Mouse (Mus musculus): ENCODE data around the gene Ifi35. TPM values are rescaled to one million over a fixed set of nuclear protein-coding genes. Genes with fewer than 3 reads are reported as not detected.
"Not testable (repeated sequence)": the region's sequence is repeated elsewhere in the genome, so short reads cannot be mapped to it uniquely, and the experiment has no call there.

Gene Ifi35
- polyA plus RNA-seq, 2 experiments from 2014 or later: 148 to 179 TPM

DNA sequence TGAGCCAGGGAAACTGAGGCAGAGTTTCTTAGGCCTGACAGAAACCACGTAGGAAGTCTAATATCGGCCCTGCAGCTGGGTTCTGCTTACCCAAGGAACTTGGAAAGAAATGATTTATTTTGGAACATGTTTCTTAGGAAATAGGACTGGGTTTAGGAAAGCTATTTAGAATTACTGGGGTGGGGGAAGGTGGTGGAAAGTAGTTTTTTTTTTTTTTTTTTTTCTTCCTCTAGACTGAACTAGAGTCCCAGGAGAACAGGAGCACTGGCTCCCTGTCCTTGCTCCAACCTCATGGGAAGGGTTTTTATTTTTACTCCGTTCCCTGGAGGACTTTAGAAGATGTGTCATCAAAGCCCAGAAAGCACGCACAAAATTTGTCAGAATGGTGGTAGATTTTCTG is 20.9 kb downstream of the Ifi35 start:
- no peak for ATAC-seq

DNA sequence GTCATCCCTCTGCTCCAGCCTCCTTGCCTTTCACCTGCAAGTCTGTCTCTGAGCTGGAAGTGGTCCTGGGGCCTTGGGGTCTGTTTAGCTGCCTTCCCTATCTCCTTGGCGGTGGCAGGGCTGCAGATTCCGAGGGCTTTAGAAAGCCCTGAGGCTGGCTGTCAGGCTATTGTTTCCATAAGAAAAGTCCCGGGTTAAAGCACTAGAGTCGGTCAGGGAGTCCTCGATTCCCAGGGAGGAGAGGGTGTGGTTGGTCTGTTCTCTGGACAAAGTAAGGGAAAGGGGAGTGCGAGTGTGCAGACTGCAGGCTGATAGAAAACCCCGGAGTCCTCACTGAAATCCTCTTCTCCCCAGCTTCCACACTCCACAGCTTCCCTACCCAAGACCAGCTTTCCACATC is 22.0 kb downstream of the Ifi35 start:
- no peak for ATAC-seq

- ATAC-seq: no peak
Measured at GRCm38 (mm10) chr11:101471926-101472325, 23.7 kb downstream of the Ifi35 start.

DNA sequence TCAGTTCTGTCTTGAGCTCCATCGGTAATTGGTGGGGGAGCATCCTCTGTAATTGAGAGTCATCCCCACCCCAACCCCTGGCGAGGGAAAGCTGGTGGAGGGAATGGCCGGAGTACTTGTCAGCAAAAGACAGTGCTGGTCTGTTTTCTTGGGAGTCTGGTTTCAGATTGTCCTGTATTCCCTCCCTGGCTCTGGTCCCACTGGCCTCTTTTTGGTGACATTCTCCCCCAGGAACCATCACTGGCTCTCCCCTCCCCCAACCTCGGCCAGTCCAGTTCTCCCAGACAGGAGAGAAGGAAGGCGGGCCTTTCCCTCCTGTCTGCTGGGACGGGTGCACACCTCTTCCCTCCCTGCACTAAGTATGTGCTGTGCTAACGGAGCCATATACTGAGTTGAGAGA is 24.1 kb downstream of the Ifi35 start:
- no peak for ATAC-seq

GRCm38 (mm10) chr11:101473686-101474085 is 25.5 kb downstream of the Ifi35 start:
- ATAC-seq: not testable (repeated sequence)

GRCm38 (mm10) chr11:101474298-101474697 is 26.1 kb downstream of the Ifi35 start:
- no peak for ATAC-seq

DNA sequence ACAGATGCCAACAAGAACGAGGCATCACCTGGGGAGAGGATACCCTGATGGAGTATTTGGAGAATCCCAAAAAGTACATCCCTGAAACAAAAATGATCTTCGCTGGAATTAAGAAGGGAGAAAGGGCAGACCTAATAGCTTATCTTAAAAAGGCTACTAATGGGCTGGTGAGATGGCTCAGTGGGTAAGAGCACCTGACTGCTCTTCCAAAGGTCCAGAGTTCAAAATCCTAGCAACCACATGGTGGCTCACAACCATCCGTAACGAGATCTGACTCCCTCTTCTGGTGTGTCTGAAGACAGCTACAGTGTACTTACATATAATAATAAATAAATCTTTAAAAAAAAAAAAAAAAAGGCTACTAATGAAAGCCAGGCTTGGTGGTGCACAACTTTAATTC is 28.2 kb downstream of the Ifi35 start:
- not testable (repeated sequence) for ATAC-seq

DNA sequence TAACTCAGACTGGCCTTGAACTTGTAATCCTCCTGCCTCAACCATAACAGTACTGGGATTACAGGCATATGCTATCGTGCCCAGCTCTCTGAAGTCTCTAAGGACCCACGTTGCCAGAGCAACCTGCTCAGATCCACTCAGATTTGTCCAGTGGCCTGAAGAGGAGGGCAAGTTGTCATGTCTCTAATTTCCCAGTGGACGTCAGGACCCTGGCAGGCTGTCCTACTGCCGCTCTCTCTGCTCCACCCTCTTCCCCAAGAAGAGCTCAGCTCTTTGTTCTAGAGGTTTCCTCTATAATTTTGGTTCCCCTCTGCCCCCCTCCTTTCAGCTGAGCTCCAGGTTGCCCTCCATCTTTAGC is 29.0 kb downstream of the Ifi35 start:
- ATAC-seq: no peak

GRCm38 (mm10) chr11:101477552-101478211 is 29.5 kb downstream of the Ifi35 start:
- no peak for ATAC-seq

DNA sequence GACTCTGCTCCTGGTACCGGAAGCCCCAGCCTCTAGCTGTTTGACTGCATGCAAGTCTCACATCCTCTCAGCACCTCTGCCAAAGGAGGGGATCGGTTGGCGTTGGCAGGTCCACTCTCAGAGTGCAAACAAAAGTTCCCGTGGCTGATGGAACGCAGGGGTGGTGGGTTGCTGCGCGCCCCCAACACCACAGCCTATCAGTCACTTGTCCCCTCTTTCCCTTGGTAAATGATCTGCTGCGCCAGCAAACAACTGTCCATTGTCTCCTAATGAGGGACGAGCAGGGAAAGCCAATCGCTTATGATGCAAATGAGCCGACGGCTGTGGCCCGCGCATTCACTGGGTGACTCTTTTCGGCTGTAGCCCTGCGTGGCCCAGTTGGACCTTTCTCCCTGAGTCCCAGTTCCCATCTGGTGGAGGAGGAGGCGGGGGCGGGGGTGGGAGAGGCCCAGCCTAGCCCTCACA is 31.0 kb downstream of the Ifi35 start:
- ATAC-seq: no peak

- no peak for ATAC-seq
Measured at GRCm38 (mm10) chr11:101480912-101481311, 32.7 kb downstream of the Ifi35 start.

- ATAC-seq: no peak
Measured at GRCm38 (mm10) chr11:101483804-101484203, 35.6 kb downstream of the Ifi35 start.

DNA sequence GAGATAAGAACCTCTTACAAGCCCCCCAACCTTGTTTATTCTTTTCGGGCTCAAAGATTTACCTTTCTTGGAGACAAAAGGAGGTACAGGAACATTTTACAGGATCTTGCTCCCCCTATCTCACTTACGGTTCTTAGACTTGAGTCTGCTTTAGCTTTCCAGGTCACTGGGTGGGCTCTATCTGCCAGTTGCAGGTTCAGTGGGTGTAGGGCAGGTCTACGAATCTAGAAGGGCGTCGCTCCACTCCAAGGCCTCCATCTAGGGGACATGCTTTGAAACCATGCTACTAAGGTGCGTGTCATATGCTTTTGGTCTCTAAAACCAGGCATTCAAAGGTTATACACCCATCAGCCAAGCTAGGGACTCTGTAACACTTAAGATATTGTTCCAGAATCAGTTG is 36.0 kb downstream of the Ifi35 start:
- ATAC-seq: no peak

- no peak for ATAC-seq
Measured at GRCm38 (mm10) chr11:101484814-101485213, 36.6 kb downstream of the Ifi35 start.

GRCm38 (mm10) chr11:101485509-101486028 is 37.4 kb downstream of the Ifi35 start:
- no peak for ATAC-seq

GRCm38 (mm10) chr11:101486126-101486525 is 37.9 kb downstream of the Ifi35 start:
- ATAC-seq: no peak

- no peak for ATAC-seq
Measured at GRCm38 (mm10) chr11:101506269-101506780, 58.1 kb downstream of the Ifi35 start.

DNA sequence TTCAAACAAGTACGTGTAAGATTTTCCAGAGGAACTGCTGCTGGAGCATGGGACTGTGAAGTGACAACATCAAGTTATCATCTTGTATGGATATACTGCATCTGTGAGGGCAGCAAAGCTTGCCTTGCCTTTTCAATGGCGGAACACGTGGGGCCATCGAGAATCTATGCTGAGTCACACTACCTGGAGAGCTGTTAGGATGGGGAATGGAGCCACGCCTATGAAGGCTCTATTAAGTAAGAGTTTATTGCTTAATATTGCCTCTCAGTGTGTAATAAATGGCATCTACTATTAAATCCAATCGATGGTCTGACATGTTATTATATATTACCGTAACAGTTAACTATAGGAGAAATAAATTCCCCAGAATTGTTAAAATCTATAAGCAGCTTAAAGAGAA is 58.9 kb downstream of the Ifi35 start:
- no peak for ATAC-seq

Other genes starting within 250 kb of the Ifi35 start
- 10 to 100 TPM; 48.1 to 52.2 TPM for gene Ezh1, start 221.9 kb upstream of the Ifi35 start, polyA plus RNA-seq (2017; shearing (Covaris generic))
- not detected for gene Ramp2, start 202.4 kb upstream of the Ifi35 start, polyA plus RNA-seq (2017; shearing (Covaris generic))
- gene Vps25, start 194.7 kb upstream of the Ifi35 start, polyA plus RNA-seq (2017; shearing (Covaris generic)): 100 to 1,000 TPM; 122 to 153 TPM
- 1 to 10 TPM in 1 of 2 experiments, under 1 TPM in 1; 0.58 to 1.0 TPM for gene Wnk4, start 187.8 kb upstream of the Ifi35 start, polyA plus RNA-seq (2017; shearing (Covaris generic))
- gene Cntd1, start 169.4 kb upstream of the Ifi35 start, polyA plus RNA-seq (2017; shearing (Covaris generic)): 1 to 10 TPM in 1 of 2 experiments, not detected in 1; 1.0 TPM
- gene Coa3, start 169.3 kb upstream of the Ifi35 start, polyA plus RNA-seq (2017; shearing (Covaris generic)): 100 to 1,000 TPM; 109 to 144 TPM
- 10 to 100 TPM; 79.0 to 81.0 TPM for gene Becn1, start 146.1 kb upstream of the Ifi35 start, polyA plus RNA-seq (2017; shearing (Covaris generic))
- 10 to 100 TPM; 37.1 to 53.3 TPM for gene Psme3, start 132.2 kb upstream of the Ifi35 start, polyA plus RNA-seq (2017; shearing (Covaris generic))
- 1 to 10 TPM; 2.1 to 2.5 TPM for gene Aoc2, start 123.3 kb upstream of the Ifi35 start, polyA plus RNA-seq (2017; shearing (Covaris generic))
- gene Aoc3, start 117.8 kb upstream of the Ifi35 start, polyA plus RNA-seq (2017; shearing (Covaris generic)): not detected
- gene G6pc, start 80.8 kb upstream of the Ifi35 start, polyA plus RNA-seq (2017; shearing (Covaris generic)): not detected
- gene Aarsd1, start 30.8 kb upstream of the Ifi35 start, polyA plus RNA-seq (2017; shearing (Covaris generic)): 10 to 100 TPM; 33.5 to 42.6 TPM
- gene Gm27029, start 23.6 kb upstream of the Ifi35 start, polyA plus RNA-seq (2017; shearing (Covaris generic)): 1 to 10 TPM in 1 of 2 experiments, not detected in 1; 1.5 TPM
- 1 to 10 TPM; 5.4 to 8.0 TPM for gene Rundc1, start 23.3 kb upstream of the Ifi35 start, polyA plus RNA-seq (2017; shearing (Covaris generic))
- 1 to 10 TPM; 1.1 to 4.2 TPM for gene Ptges3l, start 23.1 kb upstream of the Ifi35 start, polyA plus RNA-seq (2017; shearing (Covaris generic))
- gene Rpl27, start 6.1 kb upstream of the Ifi35 start, polyA plus RNA-seq (2017; shearing (Covaris generic)): 100 to 1,000 TPM; 581 to 812 TPM
- under 1 TPM; 0.24 to 0.36 TPM for gene Rnd2, start 16.6 kb downstream of the Ifi35 start, polyA plus RNA-seq (2017; shearing (Covaris generic))
- gene Vat1, start 17.8 kb downstream of the Ifi35 start, polyA plus RNA-seq (2017; shearing (Covaris generic)): 1 to 10 TPM in 1 of 2 experiments, under 1 TPM in 1; 0.60 to 1.5 TPM
- 1 to 10 TPM; 5.4 to 5.8 TPM for gene Brca1, start 103.5 kb downstream of the Ifi35 start, polyA plus RNA-seq (2017; shearing (Covaris generic))
- 10 to 100 TPM; 42.3 to 84.0 TPM for gene Nbr1, start 103.7 kb downstream of the Ifi35 start, polyA plus RNA-seq (2017; shearing (Covaris generic))
- gene Tmem106a, start 133.8 kb downstream of the Ifi35 start, polyA plus RNA-seq (2017; shearing (Covaris generic)): 10 to 100 TPM; 13.4 to 13.6 TPM
- gene Gm11634, start 150.8 kb downstream of the Ifi35 start, polyA plus RNA-seq (2017; shearing (Covaris generic)): not detected
- 100 to 1,000 TPM in 1 of 2 experiments, 10 to 100 TPM in 1; 65.1 to 101 TPM for gene Rdm1, start 178.8 kb downstream of the Ifi35 start, polyA plus RNA-seq (2017; shearing (Covaris generic))
- gene Arl4d, start 217.1 kb downstream of the Ifi35 start, polyA plus RNA-seq (2017; shearing (Covaris generic)): under 1 TPM; 0.32 to 0.36 TPM